Mouse (Mus musculus): ENCODE data around the gene Fmo1. TPM values are rescaled to one million over a fixed set of nuclear protein-coding genes. Genes with fewer than 3 reads are reported as not detected.
"Not testable (repeated sequence)": the region's sequence is repeated elsewhere in the genome, so short reads cannot be mapped to it uniquely, and the experiment has no call there.

Gene Fmo1
- total RNA-seq, 2 experiments from 2014 or later = 11.5 to 12.7 TPM

DNA sequence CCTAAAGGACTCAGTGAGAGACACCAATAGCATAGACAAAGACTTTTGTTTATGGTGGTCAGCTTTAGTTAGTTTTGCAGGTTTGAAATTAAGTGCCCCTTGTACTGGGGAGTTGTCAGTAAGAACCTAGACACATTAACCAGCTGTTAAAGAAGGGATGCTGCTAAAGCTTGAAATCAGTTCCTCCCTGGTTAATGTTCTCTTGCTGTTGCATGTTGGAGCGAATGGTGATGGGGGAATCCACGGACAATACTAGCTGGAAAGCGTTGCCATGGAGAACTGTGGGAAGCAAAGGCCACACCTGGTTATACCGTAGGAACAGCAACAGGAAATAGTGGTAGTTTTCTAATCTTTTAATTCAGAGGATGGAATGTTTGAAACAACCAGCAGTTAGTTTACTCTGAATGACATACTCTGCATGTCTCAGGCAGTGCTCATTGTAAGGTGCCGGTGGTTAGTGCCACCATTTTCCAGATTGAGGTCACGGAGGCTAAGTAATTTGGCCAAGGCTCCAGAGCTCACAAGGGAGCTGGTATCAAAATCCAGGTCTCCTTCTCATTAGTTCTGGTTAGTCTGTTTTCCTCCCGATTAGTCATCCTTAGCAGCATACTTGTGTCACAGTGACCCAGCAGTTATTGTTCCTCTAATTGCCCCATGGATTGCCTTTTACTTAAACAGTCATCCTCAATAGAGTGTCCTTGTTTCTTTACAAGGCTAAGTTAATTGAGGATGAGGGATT, 73.9 kb downstream of the Fmo1 start:
- DNase-seq = no peak

DNA sequence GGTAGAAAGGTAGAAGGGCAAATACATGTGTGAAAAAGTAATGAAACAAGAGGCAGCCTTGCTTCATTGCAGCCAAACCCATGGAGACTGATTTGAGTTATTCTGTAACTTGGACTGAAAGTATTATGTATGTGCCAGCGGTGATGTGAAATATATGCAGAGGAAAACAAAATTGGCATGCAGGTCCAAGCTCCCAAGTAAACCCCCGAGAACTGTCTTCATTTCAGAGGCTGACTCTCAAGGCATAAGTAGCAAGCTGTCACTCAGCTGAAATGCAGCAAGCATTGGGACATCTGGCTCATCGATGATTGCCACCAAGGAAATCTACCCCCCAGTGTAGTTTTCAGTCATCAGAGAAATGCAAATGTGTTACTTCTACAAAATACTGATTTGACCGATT, 81.2 kb downstream of the Fmo1 start:
- DNase-seq = no peak

DNA sequence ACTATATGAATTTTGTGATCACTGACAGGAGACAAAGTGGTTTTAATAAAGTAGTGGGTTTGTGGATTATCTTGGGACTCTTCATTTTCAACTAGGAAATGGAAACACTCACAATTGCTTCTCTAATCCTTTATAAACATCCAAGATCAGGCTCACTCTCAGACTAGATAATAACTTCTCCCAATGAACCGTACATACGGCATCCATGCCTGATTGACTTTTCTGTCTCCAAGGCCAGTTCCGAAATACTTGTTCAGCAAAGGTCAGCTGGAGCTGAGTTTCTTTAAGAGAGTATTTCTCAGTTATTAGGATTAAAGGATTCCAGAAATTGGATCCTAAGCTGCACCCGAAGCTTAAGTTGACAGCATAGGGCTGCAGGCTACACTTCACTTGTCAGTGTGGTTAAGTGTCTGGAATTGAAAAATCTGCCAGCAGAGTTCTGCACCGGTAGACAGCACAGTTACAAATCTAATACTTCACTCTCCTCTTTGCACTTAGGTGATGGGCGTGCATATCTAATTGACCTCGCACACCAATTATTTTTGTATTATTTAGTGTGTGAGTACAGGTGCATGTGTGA, 82.7 kb downstream of the Fmo1 start:
- DNase-seq = no peak

DNA sequence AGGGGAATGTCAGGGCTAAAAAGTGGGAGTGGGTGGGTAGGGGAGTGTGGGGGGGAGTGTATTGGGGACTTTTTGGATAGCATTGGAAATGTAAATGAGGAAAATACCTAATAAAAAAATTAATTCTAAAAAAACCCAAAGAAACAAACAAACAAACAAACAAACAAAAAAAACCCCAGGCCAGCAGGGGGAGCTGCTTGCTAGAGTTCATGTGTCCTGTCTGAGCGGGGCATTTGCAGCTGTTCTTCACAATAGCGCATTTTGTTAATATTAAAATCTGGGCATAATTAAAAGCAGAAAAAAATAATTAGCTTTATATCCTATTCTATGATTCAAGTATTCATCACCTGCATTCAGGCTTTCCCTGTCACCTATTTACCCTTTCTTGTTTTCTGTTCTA, 85.4 kb downstream of the Fmo1 start:
- DNase-seq = not testable (repeated sequence)

Other genes with a start within 250 kb of the Fmo1 start
- 1 to 10 TPM; 4.0 TPM for gene Myoc, start 227.5 kb downstream of the Fmo1 start, total RNA-seq (2021)
- not detected for gene Myocos, start 208.4 kb downstream of the Fmo1 start, total RNA-seq (2021)
- gene Prrc2c, start 126.1 kb downstream of the Fmo1 start, total RNA-seq (2021) = 100 to 1,000 TPM; 169 to 207 TPM
- not detected for gene Fmo4, start 52.6 kb downstream of the Fmo1 start, total RNA-seq (2021)
- 1 to 10 TPM; 2.3 to 4.9 TPM for gene Fmo2, start 32.1 kb upstream of the Fmo1 start, total RNA-seq (2021)
- not detected for gene Fmo6, start 70.9 kb upstream of the Fmo1 start, total RNA-seq (2021)
- gene Fmo3, start 117.9 kb upstream of the Fmo1 start, total RNA-seq (2021) = not detected
- gene Mroh9, start 219.1 kb upstream of the Fmo1 start, total RNA-seq (2021) = not detected